Mouse (Mus musculus) liver, embryonic 16.5 days (tissue): ENCODE data around the gene Tenm3. TPM values are rescaled to one million over a fixed set of nuclear protein-coding genes. Genes with fewer than 3 reads are reported as not detected.

ENCODE experiments used
- ATAC-seq: fragments of 200-750 bp; cut with Nextera tagmentation; 2 replicates; pipeline ENCODE4 v1.8.0; 2017; ENCODE audit warnings: low read depth, mild to moderate bottlenecking, moderate number of reproducible peaks, moderate library complexity
- H3K27ac ChIP-seq: fragments of 300-500 bp; sonication (generic); 2 replicates; pipeline ENCODE4 v1.5.1; 2014; ENCODE audit warnings: mild to moderate bottlenecking, low read length
- H3K27me3 ChIP-seq: fragments of 300-500 bp; sonication (generic); 2 replicates; pipeline ENCODE4 v1.6.1; 2014; ENCODE audit warnings: low read depth, low read length, mixed read lengths; ENCODE audit not compliant: control insufficient read depth, insufficient read depth
- H3K36me3 ChIP-seq: fragments of 300-500 bp; sonication (generic); 2 replicates; pipeline ENCODE4 v1.6.1; 2014; ENCODE audit warnings: mild to moderate bottlenecking; ENCODE audit not compliant: control insufficient read depth, insufficient read depth
- H3K4me1 ChIP-seq: fragments of 300-500 bp; sonication (generic); 2 replicates; pipeline ENCODE4 v1.6.1; 2014; ENCODE audit warnings: low read depth, low read length, mixed read lengths; ENCODE audit not compliant: control insufficient read depth
- H3K4me2 ChIP-seq: fragments of 300-500 bp; sonication (generic); 2 replicates; pipeline ENCODE4 v1.6.1; 2014; ENCODE audit warnings: low read depth, low read length, mixed read lengths
- H3K4me3 ChIP-seq: fragments of 300-500 bp; sonication (generic); 2 replicates; pipeline ENCODE4 v1.5.1; 2014; ENCODE audit warnings: low read depth, mild to moderate bottlenecking, low read length
- H3K9ac ChIP-seq: fragments of 300-500 bp; sonication (generic); 2 replicates; pipeline ENCODE4 v1.6.1; 2014; ENCODE audit warnings: low read depth, low read length
- H3K9me3 ChIP-seq: fragments of 300-500 bp; sonication (generic); replicated peaks from 2 replicates; pipeline ENCODE4 v1.6.1; 2016; ENCODE audit warnings: low read length; ENCODE audit not compliant: control insufficient read depth
- WGBS: fragments of 180-500 bp; shearing (Covaris S2); extraction: QIAGEN DNeasy Blood & Tissue Kit; methylation state at CpG from one replicate; pipeline ENCODE4 v1.1.7; 2014; ENCODE audit not compliant: insufficient replicate concordance; 5-methylcytosine and 5-hydroxymethylcytosine counted together
- polyA plus RNA-seq: library from polyadenylated mRNA; unstranded; fragments of >200 nt; fragmentation: Nextera tagmentation; extraction: Ambion mirVana; gene quantifications from 2 replicates; pipeline ENCODE4 v1.2.1, GENCODE M21; 2015

Tenm3 gene
- polyA plus RNA-seq, 1 experiment from 2014 or later: 6.0 TPM

GRCm38 (mm10) chr8:48343067-48343420, 500.7 kb downstream of the Tenm3 start:
- 78% methylated on average over 18 of the region's 18 CpGs for WGBS
- no peak overlapping the region for H3K4me3 ChIP-seq

GRCm38 (mm10) chr8:48342321-48343066, 501.3 kb downstream of the Tenm3 start:
- Histone ChIP-seq H3K36me3 (no peaks in the 10 kb centered on the region), H3K27ac (no peak overlapping the region), H3K4me2 (no peak overlapping the region), H3K27me3 (no peaks in the 10 kb centered on the region), H3K9me3 (no peaks in the 10 kb centered on the region), H3K9ac (no peak overlapping the region), H3K4me1 (no peaks in the 10 kb centered on the region), H3K4me3 (no peak overlapping the region)
- WGBS: 72% methylated on average over 30 of the region's 30 CpGs
- ATAC-seq: no peak

More at GRCm38 (mm10) chr8:48343067-48343420, 500.7 kb downstream of the Tenm3 start:
- no peaks in the 10 kb centered on the region for H3K9me3 ChIP-seq
- no peaks in the 10 kb centered on the region for H3K4me1 ChIP-seq
- no peaks in the 10 kb centered on the region for H3K27me3 ChIP-seq
- H3K4me2 ChIP-seq: no peak overlapping the region
- no peak for ATAC-seq
- no peak overlapping the region for H3K27ac ChIP-seq
- H3K36me3 ChIP-seq: no peaks in the 10 kb centered on the region
- H3K9ac ChIP-seq: no peak overlapping the region

GRCm38 (mm10) chr8:48341692-48342091, 502.1 kb downstream of the Tenm3 start:
- no peak for ATAC-seq

GRCm38 (mm10) chr8:48341276-48341675, 502.5 kb downstream of the Tenm3 start:
- Histone ChIP-seq H3K4me1 (no peaks in the 10 kb centered on the region), H3K27me3 (no peaks in the 10 kb centered on the region), H3K9me3 (no peaks in the 10 kb centered on the region), H3K4me3 (no peak overlapping the region), H3K27ac (no peak overlapping the region), H3K9ac (no peak overlapping the region), H3K36me3 (no peaks in the 10 kb centered on the region), H3K4me2 (no peak overlapping the region)
- 68% methylated on average over 5 of the region's 5 CpGs for WGBS
- ATAC-seq: no peak

More at GRCm38 (mm10) chr8:48341692-48342091, 502.1 kb downstream of the Tenm3 start:
- H3K4me2 ChIP-seq: no peak overlapping the region
- no peaks in the 10 kb centered on the region for H3K27me3 ChIP-seq
- no peaks in the 10 kb centered on the region for H3K9me3 ChIP-seq
- H3K36me3 ChIP-seq: no peaks in the 10 kb centered on the region
- H3K27ac ChIP-seq: no peak overlapping the region
- H3K4me1 ChIP-seq: no peaks in the 10 kb centered on the region
- H3K9ac ChIP-seq: no peak overlapping the region
- 61% methylated on average over 4 of the region's 4 CpGs for WGBS
- no peak overlapping the region for H3K4me3 ChIP-seq

- Histone ChIP-seq H3K4me2 (no peak overlapping the region), H3K27ac (no peak overlapping the region), H3K9me3 (no peaks in the 10 kb centered on the region), H3K4me1 (no peaks in the 10 kb centered on the region), H3K4me3 (no peak overlapping the region), H3K36me3 (no peaks in the 10 kb centered on the region), H3K27me3 (no peaks in the 10 kb centered on the region), H3K9ac (no peak overlapping the region)
- no peak for ATAC-seq
- 70% methylated on average over 11 of the region's 11 CpGs for WGBS
Observed at GRCm38 (mm10) chr8:48322655-48323265, 521.0 kb downstream of the Tenm3 start.

- Histone ChIP-seq H3K9me3 (no peaks in the 10 kb centered on the region), H3K27ac (no peak overlapping the region), H3K27me3 (no peaks in the 10 kb centered on the region), H3K4me1 (no peaks in the 10 kb centered on the region), H3K4me2 (no peak overlapping the region), H3K9ac (no peak overlapping the region), H3K4me3 (no peak overlapping the region), H3K36me3 (no peaks in the 10 kb centered on the region)
- 64% methylated on average over 6 of the region's 6 CpGs for WGBS
- ATAC-seq: no peak
Observed at GRCm38 (mm10) chr8:48322240-48322639, 521.5 kb downstream of the Tenm3 start.

- Histone ChIP-seq H3K9me3 (no peaks in the 10 kb centered on the region), H3K4me3 (no peak overlapping the region), H3K9ac (no peak overlapping the region), H3K36me3 (no peaks in the 10 kb centered on the region), H3K4me1 (no peaks in the 10 kb centered on the region), H3K27me3 (no peaks in the 10 kb centered on the region), H3K4me2 (no peak overlapping the region), H3K27ac (no peak overlapping the region)
- ATAC-seq: no peak
- 74% methylated on average over 3 of the region's 3 CpGs for whole genome bisulfite sequencing
Observed at GRCm38 (mm10) chr8:48319674-48320073, 524.1 kb downstream of the Tenm3 start.

GRCm38 (mm10) chr8:48317498-48317897, 526.3 kb downstream of the Tenm3 start:
- Histone ChIP-seq H3K9me3 (no peaks in the 10 kb centered on the region), H3K27me3 (no peaks in the 10 kb centered on the region), H3K9ac (no peak overlapping the region), H3K4me1 (no peaks in the 10 kb centered on the region), H3K27ac (no peak overlapping the region), H3K36me3 (no peaks in the 10 kb centered on the region), H3K4me2 (no peak overlapping the region), H3K4me3 (no peak overlapping the region)
- 70% methylated on average over 10 of the region's 10 CpGs for WGBS
- ATAC-seq: no peak

GRCm38 (mm10) chr8:48315605-48316004, 528.1 kb downstream of the Tenm3 start:
- Histone ChIP-seq H3K4me2 (no peak overlapping the region), H3K9me3 (no peaks in the 10 kb centered on the region), H3K4me3 (no peak overlapping the region), H3K9ac (no peak overlapping the region), H3K27ac (no peak overlapping the region), H3K27me3 (no peaks in the 10 kb centered on the region), H3K36me3 (no peaks in the 10 kb centered on the region), H3K4me1 (no peaks in the 10 kb centered on the region)
- WGBS: 64% methylated on average over 8 of the region's 8 CpGs
- ATAC-seq: no peak
